Mouse (Mus musculus) CH12.LX (cell line): ENCODE results near the gene Zfp846.

Experiments
- CTCF ChIP-seq, 2 experiments: IDR thresholded peaks in 1 of 2; conservative IDR thresholded peaks in 1 of 2; 2 replicates each; pipeline ENCODE4 v1.5.1; 2011 to 2012; ENCODE audit warnings: low read depth in 2 of 2, low read length in 2 of 2, improper control_type of control experiment in 1 of 2, inconsistent platforms in 1 of 2, mild to moderate bottlenecking in 1 of 2, moderate library complexity in 1 of 2
- HCFC1 ChIP-seq: IDR thresholded peaks from 2 replicates; pipeline ENCODE4 v1.6.1; 2012; ENCODE audit warnings: low read depth, mild to moderate bottlenecking, inconsistent platforms, low read length, improper control_type of control experiment
- MAX ChIP-seq: IDR thresholded peaks from 2 replicates; pipeline ENCODE4 v1.6.1; 2011; ENCODE audit warnings: low read length, improper control_type of control experiment
- MEF2A ChIP-seq: IDR thresholded peaks from 2 replicates; pipeline ENCODE4 v1.6.1; 2014; ENCODE audit warnings: low read depth, mild to moderate bottlenecking, inconsistent platforms, low read length, improper control_type of control experiment, borderline replicate concordance
- POLR2A ChIP-seq: IDR thresholded peaks from 2 replicates; pipeline ENCODE4 v1.6.1; 2011; ENCODE audit warnings: low read depth, mild to moderate bottlenecking, improper control_type of control experiment, low read length
- RAD21 ChIP-seq: IDR thresholded peaks from 2 replicates; pipeline ENCODE4 v1.6.1; 2011; ENCODE audit warnings: low read depth, mild to moderate bottlenecking, low read length, improper control_type of control experiment, moderate library complexity

DNA sequence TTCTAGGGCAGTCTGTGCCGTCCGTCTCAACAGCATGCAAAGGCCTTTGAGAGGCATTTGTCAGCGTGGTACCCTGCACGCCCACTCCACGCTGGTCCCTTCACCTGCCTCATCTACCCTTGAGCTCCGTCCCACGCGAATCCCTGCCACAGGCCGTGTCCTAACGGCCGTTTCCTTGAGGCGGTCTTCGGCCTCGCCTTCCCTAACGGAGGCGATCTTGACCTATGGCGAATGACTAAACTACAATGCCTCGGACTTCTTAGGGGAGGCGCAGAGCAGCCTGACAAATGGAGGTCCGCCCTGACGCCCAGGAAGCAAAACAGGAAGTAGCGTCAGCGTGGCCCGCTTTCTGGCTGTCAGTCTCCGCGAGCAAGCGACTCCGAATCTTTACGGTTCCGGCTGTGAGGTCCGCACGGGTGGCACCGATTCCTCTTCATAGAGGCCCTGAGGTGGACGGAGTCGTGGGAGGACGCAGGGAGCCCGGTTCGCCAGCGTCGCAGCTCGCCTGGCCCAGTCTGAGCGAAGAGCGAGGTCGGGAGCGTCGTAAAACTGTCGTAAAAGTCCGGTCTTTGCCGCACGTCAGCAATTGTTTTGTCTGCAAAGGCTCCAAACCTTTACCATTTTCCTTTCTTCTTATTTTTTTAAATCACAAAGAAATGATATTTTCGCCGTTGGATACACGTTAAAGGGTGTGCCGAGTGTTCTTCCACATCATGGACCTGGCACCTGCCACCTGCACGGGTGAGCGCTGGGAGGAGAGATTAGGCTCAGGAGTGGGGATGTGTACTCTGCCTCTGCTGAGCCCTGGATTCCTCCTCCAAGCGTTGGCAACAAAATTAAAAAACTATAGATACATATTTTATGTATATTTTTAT lies 26.2 kb downstream of the Zfp846 start:
- peak; percentile 83 for TF ChIP-seq HCFC1
- TF ChIP-seq RAD21, result no peak
- TF ChIP-seq CTCF (conservative IDR thresholded peaks at IDR 0.05 in 1 of 2, IDR thresholded peaks at IDR 0.05 in 1 of 2; ENCODE audit: low read depth in 2 of 2, low read length in 2 of 2), result no peak
- TF ChIP-seq MEF2A, result no peak; the same call in 1 of the 2 replicates
- peak; percentile 45 for TF ChIP-seq MAX
- TF ChIP-seq POLR2A, result peak; percentile 83
